In genomic region chr13:67723848-67724479, GRCm38 (mm10) we compare ENCODE assay signal across 8 mouse cellular contexts. TPM values are rescaled to one million over a fixed set of nuclear protein-coding genes. Genes with fewer than 3 reads are reported as not detected.
A peak's percentile ranks its signal among the peaks of the same experiment; 100 is the strongest.
DNase-seq lines count a peak whose midpoint lies in the region; ATAC-seq lines count a peak whose summit lies in the region.

No protein-coding gene starts in this region.

- peak; percentile 95 for ATAC-seq in megakaryocyte progenitor cell, adult 5-6 weeks (replicated peaks; ENCODE audit: poor library complexity)

- peak; percentile 88 for DNase-seq in adipocyte (ENCODE audit: low spot score)
- DNase-seq in embryo, embryonic 10 days (ENCODE audit: low spot score): peak; percentile 96
- DNase-seq in gastrocnemius, postnatal 10 days: peak; percentile 78
- DNase-seq in induced T-regulatory cell, adult 2 months (ENCODE audit: low read depth): peak; percentile 93
- peak; percentile 79 to 93 for DNase-seq in left cerebral cortex, adult 9 months (ENCODE audit: low spot score in 2 of 2)
- DNase-seq in right cerebral cortex, postnatal 14 days: peak; percentile 85
- DNase-seq in urinary bladder, postnatal 36 days (ENCODE audit: low spot score in 2 of 2): peak; percentile 86 to 88

RNA-seq across cellular contexts. Expression of gene Zfp65, which starts 5.0 kb away (rescaled TPM):
- total RNA-seq in gastrocnemius, postnatal 10 days (2021): 1 to 10 TPM; 4.6 to 5.9 TPM
- 19.3 TPM in 2 replicates for total RNA-seq in megakaryocyte progenitor cell, adult 5-6 weeks (2015)
- total RNA-seq in megakaryocyte progenitor cell, adult 5-6 weeks (2017): 12.3 and 20.4 TPM in 2 replicates

RNA-seq across cellular contexts. Expression of gene Zfp85, which starts 31.1 kb away (rescaled TPM):
- total RNA-seq in gastrocnemius, postnatal 10 days (2021): 1 to 10 TPM; 1.9 to 2.1 TPM
- 8.0 and 9.5 TPM in 2 replicates for total RNA-seq in megakaryocyte progenitor cell, adult 5-6 weeks (2015)
- total RNA-seq in megakaryocyte progenitor cell, adult 5-6 weeks (2017): 6.7 and 8.7 TPM in 2 replicates

RNA-seq across cellular contexts. Expression of gene Zfp738, which starts 37.1 kb away (rescaled TPM):
- total RNA-seq in gastrocnemius, postnatal 10 days (2021): 1 to 10 TPM; 5.1 to 6.1 TPM
- total RNA-seq in megakaryocyte progenitor cell, adult 5-6 weeks (2015): 12.8 and 14.1 TPM in 2 replicates
- 12.1 and 20.7 TPM in 2 replicates for total RNA-seq in megakaryocyte progenitor cell, adult 5-6 weeks (2017)

RNA-seq across cellular contexts. Expression of gene Zfp493, which starts 55.5 kb away (rescaled TPM):
- total RNA-seq in gastrocnemius, postnatal 10 days (2021): 1 to 10 TPM in 1 of 2 experiments, under 1 TPM in 1; 0.89 to 3.5 TPM
- 3.6 and 4.4 TPM in 2 replicates for total RNA-seq in megakaryocyte progenitor cell, adult 5-6 weeks (2015)
- total RNA-seq in megakaryocyte progenitor cell, adult 5-6 weeks (2017): 1.2 and 2.1 TPM in 2 replicates

Comparison
In these comparisons a context has a peak if more than half of its experiments do, and no peak if none do; other contexts are left out.
1. Peak in every context shown above with its lines: DNase-seq and ATAC-seq.